10 mouse cellular contexts compared by ENCODE assay signal in the genomic region with DNA sequence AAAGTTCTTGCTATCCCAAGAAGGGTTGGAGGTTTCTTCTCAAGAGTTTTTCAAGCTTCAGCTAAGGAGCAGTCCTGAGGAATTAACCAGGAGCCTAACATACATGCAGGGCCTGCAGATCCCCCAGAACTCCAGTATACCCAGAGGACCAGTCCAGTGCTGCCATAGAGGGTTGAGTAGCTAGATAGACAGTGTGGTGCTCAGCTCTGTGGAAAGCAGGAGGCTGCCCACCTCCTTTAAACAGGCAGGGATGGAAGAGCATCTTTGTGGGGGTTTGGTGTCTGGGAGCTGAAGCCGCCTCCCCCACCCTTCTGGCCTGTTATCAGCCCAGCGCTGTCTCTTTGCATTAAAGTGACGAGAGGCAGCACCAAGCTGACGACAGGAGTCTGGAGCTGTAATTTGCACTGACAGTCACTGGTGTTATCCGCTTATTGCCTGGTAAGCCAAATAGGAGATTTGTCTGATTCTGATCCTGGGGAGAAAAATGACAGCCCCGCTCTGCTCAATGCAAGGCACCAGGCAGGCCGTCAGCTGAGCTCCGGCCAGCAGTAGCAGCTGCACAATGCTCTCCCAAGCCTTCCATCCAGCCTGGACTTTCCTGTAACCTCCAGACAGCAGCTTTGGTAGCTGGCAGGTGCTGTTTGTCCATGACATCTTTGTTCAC. TPM values are rescaled to one million over a fixed set of nuclear protein-coding genes. Genes with fewer than 3 reads are reported as not detected.
DNase-seq lines count a peak whose midpoint lies in the region; ATAC-seq lines count a peak whose summit lies in the region.
"Had no signal": no experiment of that assay in that cellular context is flagged by ENCODE, and none has a peak within 500 bp of the region (broad histone marks: within the 10 kb centered on the region; RNA-seq: fewer than 3 reads in every experiment).

No protein-coding gene starts in this region.

- peaks cover 31% of the 10 kb centered on the region for H3K27me3 ChIP-seq in heart, embryonic 13.5 days (replicated peaks)

- no peaks in the 10 kb centered on the region for H3K9me3 ChIP-seq in heart, embryonic 13.5 days
- H3K9me3 ChIP-seq: G1E had no signal

- H3K4me2 ChIP-seq in heart, embryonic 13.5 days, result peak overlapping the region; percentile 11; the same call in 1 of the 2 replicates

- peak; percentile 69; the same call in 1 of the 2 replicates for ATAC-seq in heart, embryonic 13.5 days (ENCODE audit: extremely low read depth, insufficient number of reproducible peaks, low FRiP score, low TSS enrichment)

- H3K4me3 ChIP-seq in heart, embryonic 13.5 days, result no peak overlapping the region

- peaks cover 34% of the 10 kb centered on the region for H3K4me1 ChIP-seq in heart, embryonic 13.5 days

- no peaks in the 10 kb centered on the region for H3K36me3 ChIP-seq in heart, embryonic 13.5 days
- H3K36me3 ChIP-seq: G1E had no signal

- WGBS in heart, embryonic 13.5 days, result 10% methylated on average over 8 of the region's 8 CpGs

- peak overlapping the region; percentile 59; the same call in 1 of the 2 replicates for H3K9ac ChIP-seq in heart, embryonic 13.5 days

- H3K27ac ChIP-seq in heart, embryonic 13.5 days (replicated peaks), result peak overlapping the region; percentile 26; the same call in 1 of the 2 replicates

- no peak for DNase-seq in heart, postnatal 4 days
- peak; percentile 71 for DNase-seq in cerebellum, adult 9-11 months
- DNase-seq in frontal cortex, postnatal 36 days (ENCODE audit: low spot score in 2 of 2), result peak; percentile 31 to 40
- DNase-seq in retina, embryonic 14.5 days (ENCODE audit: low spot score), result peak; percentile 77
- no peak for DNase-seq in urinary bladder, postnatal 14 days (ENCODE audit: low spot score)
- no peak for DNase-seq in adrenal gland, postnatal 25 days
- DNase-seq in ovary, postnatal 36 days (ENCODE audit: low spot score), result no peak

RNA-seq across cellular contexts. Expression of gene Pomgnt2, which starts 51.2 kb away (rescaled TPM):
- polyA plus RNA-seq in heart, embryonic 13.5 days (2015; fragmentation: Nextera tagmentation; extraction: Ambion mirVana), result 11.7 and 12.4 TPM in 2 replicates
- 1 to 10 TPM; 7.8 to 7.9 TPM for total RNA-seq in heart, postnatal 4 days (2021)
- total RNA-seq in adrenal gland, postnatal 25 days (2021), result 16.3 and 21.3 TPM in 2 replicates
- total RNA-seq: neutrophil, adult 5-6 weeks had no signal
- polyA plus RNA-seq: G1E had no signal

Comparison
In these comparisons a context has a peak if more than half of its experiments do, and no peak if none do; other contexts are left out.
1. DNase-seq: peak in cerebellum, adult 9-11 months (single experiment), frontal cortex, postnatal 36 days (2 of 2) and retina, embryonic 14.5 days (single experiment); none in heart, postnatal 4 days (single experiment), urinary bladder, postnatal 14 days (single experiment), adrenal gland, postnatal 25 days (single experiment) and ovary, postnatal 36 days (single experiment).